Mouse (Mus musculus) liver, embryonic 14.5 days (tissue): ENCODE measurements around the gene Camkk1.

Experiments used
- CTCF ChIP-seq: IDR thresholded peaks from 2 replicates; pipeline ENCODE4 v1.5.1; 2016; ENCODE audit warnings: antibody characterized with exemption, low read depth, control low read depth
- EP300 ChIP-seq: IDR thresholded peaks from 2 replicates; pipeline ENCODE4 v1.6.1; 2016; ENCODE audit warnings: antibody characterized with exemption, low read depth

DNA sequence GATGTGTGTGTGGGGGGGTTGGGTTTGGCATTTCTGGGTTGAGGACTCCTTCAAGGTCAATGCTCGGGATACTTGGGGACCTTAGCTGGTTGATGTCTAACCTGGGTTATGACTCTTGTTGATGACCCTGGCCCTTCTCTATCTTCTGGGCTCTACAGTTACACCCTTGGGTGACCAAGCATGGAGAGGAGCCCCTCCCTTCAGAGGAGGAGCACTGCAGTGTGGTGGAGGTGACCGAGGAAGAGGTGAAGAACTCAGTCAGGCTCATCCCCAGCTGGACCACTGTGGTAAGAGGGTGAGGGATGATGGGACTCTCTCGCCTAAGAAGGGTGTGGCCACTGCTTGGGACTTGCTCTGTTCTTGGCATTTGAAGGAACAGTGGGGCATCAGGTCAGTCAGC, 18.9 kb downstream of the Camkk1 start:
- no peak for TF ChIP-seq CTCF
- no peak for TF ChIP-seq EP300
